Mouse (Mus musculus): ENCODE data around the gene Eya2.
"Not testable (repeated sequence)": the region's sequence is repeated elsewhere in the genome, so short reads cannot be mapped to it uniquely, and the experiment has no call there.

The Eya2 gene

DNA sequence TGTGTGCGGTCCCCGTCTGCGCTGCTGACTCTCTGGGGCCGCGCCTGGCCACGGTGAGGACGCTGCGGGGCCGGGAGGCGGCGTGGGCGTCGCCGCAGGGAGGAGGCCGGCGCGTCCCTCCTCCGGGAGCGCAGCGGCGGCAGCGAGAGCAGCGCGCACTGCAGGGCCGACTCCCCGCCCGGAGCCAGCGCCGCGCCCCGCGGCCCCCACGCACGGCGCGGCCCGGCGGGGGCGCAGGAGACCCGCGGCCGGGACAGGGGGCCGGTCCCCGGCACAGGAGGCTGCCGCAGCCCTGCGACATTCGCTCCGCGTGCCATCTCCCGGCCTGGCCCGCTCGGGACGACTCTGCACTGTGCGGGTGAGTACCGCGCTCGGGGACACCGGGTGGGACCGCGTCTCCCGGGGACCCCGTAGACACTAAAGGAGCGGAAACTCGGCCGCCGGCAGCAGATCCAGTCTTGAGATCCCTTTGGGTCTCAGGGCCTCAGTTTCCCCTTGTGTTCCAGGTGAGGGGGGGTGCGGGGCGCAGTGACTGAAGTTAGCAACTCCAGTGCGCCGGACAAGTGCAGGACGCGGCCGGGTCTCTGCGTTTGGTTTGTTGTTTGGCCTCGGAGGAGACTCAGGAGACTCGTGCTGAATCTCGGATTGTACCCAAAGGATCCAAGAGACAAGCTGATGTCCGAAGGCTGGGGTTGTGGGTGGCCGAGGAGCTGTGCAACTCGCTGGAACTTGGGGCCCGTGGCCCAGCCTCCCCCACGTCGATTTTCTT is at the start of gene Eya2:
Eya2 (plus strand) TSS at position 126 of the 769 bp plus-strand sequence.
- DNase-seq = no peak

DNA sequence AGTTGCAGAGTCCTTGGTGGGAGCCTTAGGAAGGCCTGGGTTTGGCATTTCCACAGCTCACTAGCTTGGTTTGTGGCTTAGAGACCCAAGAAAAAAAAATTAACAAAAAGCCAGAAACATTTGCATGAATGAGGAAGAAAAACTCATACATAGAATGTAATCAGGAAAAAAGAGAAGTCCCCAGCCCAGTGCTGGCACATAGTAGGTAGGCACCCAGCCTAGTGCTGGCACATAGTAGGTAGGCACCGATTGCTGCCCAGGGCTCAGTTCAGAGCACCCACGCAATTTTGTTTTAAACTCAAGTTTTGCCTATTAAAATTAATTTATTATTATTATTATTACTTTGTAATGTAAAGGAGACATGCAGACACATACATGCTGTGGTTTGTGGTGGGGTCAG is 49.1 kb upstream of the Eya2 start:
- DNase-seq = no peak

DNA sequence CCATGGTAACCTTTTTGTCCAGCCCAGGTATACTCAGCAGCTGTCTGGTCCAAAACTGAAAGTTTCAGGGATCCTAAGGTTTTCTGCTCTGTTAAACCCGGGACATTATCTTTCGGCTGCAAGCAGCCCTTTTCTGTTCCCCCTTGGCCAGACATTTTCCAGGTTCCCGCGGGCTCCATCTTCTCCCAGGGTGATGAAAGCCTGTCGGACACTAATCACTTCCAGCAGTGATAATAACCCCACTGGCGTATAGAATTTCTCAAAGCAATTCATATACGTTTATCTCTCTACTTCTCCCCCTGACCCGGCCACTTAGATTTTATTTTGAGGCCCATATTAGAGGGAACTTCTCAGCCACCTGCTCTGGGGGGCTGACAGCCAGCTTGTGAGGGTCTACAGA is 48.5 kb upstream of the Eya2 start:
- no peak for DNase-seq

DNA sequence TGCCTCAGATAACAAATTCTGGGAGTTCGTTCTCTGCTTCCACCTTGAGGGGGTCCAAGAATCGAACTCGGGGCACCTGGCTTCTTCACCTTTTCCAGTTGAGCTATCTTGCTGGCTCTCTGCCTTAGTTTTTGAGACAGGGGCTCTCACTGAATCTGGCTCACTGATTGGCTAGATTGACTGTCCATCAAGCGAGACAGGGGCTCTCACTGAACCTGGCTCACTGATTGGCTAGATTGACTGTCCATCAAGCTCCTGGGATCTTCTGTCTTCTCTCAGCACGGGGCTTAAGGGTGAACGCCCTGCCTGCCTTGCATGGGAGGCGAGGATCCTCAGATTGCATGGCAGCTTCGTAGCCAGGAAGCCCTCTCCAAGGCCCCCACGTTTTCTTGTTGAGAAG is 47.4 kb upstream of the Eya2 start:
- DNase-seq = peak; percentile 15

DNA sequence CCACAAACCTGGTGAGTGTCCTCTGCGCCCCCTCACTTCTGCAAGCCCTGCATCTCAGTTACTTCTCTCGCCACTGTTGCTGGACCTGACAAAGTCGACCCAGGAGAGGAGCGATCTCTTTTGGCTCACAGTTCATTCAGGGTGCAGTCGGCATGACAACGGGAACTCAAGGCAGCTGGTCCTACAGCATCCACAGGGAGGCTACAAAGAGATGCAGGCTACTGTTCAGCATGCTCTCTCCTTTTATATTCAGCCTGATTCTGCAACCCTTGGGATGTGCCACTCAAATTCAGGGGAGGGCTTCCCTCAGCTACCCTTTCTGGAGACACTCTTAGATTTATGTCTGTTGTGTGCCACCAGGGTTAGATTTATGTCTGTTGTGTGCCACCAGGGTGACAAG is 46.2 kb upstream of the Eya2 start:
- no peak for DNase-seq

DNA sequence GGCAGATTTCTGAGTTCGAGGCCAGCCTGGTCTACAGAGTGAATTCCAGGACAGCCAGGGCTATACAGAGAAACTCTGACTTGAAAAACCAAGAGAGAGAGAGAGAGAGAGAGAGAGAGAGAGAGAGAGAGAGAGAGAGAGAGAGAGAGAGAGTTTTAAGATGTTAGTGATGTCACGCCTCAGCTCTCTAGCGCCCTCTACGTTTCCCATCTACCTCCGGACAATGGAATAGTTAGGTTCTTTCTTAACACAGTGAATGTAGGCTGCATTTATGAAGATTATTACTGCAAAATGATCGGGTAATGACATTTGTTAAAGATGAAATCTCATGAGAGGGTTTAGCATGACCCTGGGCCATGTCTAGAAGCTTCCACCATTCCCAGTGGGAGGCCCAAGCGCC is 44.4 kb upstream of the Eya2 start:
- DNase-seq = not testable (repeated sequence)

DNA sequence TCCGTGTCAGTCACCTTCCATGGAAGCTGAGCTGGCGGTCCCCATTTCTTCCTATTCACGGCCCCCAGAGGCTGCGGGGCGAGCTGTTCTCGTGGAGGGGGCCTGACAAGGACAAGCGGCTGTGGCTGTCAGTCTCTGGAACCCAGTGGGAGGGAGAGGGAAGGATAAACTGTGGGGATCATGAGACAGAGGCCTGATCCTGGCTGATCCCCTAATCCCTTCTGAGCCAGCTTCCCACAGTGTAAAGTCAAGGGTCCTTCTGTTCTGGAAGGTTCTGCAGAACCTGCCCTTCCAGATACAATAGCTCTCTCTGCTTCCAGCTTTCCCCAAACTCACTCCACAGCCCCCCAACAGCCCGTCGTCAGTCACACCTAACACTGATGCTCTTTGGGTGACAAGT is 40.8 kb upstream of the Eya2 start:
- DNase-seq = no peak

DNA sequence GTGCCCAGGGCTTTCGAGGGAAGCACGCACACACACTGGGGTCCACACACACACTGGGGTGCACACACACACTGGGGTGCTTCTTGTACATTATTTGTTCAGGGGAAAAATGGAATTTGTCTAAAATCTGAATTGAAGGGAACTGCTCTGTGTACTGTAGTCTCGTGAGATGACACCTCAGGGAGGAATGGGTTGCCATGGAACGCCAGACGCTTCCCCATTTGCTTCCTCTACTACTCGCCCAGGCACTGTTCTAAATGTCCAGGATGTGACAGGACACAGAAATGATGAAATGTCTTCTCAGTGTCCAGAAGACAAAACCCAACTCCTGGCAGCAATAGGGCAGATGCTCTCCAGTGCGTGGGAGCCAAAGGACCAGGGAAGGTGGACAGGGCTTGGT is 37.6 kb upstream of the Eya2 start:
- DNase-seq = no peak

DNA sequence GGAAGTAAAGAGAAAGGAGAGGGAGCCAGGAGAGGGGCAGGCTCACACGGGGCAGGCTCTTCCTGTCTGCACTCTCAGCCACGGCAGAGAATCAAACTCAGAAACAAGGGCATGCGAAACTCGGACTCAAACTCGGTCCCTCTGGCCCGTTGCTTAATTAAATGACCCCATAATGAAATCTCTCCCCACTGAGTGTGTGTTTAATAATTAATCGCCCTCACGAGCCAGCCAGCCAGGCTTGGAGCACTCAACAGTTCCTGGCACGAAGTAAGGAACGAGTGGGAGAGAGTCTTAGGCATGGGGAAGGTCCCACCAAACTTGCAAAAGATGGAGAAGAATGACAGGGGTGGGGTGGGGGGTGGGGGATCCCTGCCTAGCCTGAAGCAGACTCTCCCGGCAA is 35.9 kb upstream of the Eya2 start:
- peak; percentile 58 for DNase-seq

DNA sequence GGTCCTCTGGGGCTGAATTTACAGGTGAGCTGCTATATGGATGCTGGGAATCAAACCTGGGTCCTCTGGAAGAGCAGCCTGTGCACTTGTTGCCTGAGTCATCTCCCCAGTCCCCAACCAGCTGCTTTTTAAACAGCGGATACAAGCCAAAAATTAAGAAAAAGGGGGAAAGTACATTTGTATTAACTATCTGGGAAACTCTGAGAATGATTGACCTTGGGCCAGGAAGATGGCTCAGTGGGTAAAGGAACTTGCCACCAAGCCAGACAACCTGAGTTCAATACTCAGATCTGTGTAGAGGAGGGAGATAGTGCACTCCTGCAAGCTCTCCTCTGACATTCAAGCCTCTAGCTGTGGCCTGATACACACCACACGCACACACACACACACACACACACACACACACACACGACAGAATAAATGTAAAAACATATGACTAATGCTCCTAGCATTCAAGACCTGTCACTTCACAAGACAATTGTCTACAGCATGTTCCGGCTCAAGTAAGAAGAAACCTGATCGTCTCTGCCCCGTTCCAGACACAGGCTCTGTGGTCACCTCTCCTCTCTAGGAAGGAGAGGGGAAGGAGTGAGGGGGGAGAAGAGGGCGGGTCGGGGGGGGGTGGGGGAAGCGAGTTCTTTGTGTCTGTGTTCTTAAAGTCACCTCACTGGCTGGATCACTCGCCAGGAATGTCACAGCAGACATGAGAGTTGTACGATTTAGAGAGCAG is 35.2 kb upstream of the Eya2 start:
- no peak for DNase-seq

DNA sequence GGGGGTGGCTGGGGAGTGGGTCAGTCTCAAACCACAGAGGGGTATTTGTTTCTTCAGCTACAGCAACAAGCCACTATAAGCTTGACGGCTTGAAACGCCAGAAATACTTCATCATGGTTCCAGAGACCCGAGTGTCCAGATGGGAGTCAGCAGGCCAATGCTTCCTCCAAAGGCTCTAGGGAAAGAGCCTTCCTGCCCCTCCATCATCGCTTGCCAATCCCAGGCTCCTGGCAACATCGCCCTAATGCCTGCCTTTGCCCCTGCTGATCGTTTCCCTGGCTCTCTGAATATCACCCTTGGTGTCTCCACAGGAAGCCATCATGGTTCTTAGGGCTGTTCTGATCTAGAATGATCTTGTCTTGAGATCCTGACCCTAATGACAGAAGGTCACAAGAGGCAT is 33.0 kb upstream of the Eya2 start:
- no peak for DNase-seq

DNA sequence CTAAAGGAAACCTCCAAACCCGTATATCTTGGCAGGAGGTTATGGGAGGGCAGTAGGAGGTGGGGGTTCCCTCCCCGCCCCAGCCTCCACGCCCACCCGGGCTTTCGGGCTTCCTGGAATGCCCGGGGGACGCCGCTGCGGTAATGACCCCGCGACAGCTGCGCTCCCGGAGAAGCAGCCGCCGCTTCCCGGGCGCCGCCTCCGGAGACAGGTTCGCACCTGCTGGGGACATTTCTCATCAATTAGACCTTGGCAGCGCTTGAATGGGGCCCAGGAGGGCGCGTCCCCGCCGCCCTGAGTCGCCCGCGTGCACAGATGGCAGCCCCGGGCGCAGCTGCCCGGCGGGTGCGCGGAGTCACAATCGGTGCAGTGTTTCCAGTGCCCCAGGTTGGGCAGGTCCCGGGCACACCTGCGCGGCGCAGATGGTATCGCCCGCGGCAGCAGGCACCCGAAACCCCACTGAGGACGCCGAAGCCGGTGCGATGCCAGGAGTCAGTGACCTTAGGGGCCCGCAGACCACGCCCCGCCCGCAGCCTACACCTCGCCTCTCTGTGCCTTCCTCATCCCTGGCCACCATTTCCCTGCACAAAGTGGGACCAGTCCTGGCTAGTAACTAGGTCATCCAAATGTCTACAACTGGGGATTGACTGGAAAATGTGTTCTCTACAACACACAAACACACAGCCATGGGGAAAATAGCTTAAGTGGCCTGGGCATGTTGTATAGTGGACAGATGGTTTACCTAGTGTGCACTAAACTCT is 31.4 kb upstream of the Eya2 start:
- DNase-seq = peak; percentile 20

DNA sequence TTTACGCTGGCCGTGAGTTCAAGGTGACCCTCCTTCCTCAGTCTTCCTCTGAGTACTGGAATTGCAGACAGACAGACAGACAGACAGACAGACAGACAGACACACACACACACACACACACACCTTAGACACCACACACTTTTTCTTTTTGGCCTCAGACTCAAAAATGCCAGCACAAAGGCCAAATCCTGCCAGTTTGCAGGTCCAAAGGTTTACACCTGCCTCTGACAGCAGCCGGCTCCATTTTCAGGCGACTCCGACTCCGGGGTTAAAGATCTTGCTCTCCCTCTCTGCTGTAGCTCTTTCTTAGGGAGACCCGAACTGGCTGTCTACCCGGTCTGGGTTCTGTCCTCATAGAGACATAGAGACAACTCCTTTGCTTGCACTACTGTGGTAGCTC is 30.7 kb upstream of the Eya2 start:
- DNase-seq = peak; percentile 57

DNA sequence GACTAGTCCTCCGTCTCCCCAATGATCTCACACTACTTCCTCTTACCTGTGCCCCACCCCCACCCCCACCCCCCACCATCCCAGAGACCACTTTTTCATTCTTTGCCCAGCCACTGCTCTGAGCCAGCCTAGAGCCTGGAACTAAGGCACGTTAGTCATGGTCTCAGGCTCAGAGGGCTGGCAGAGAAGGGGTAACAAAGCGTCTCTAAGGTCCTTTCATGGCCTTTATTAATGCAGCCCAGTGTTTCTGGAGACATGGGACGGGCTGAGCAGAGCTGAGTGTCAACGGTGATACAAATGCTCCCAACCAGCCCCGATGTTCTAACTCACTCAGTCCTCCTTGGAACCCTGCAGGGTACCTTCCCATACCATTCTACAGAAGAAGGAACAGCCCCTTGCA is 30.2 kb upstream of the Eya2 start:
- DNase-seq = no peak

DNA sequence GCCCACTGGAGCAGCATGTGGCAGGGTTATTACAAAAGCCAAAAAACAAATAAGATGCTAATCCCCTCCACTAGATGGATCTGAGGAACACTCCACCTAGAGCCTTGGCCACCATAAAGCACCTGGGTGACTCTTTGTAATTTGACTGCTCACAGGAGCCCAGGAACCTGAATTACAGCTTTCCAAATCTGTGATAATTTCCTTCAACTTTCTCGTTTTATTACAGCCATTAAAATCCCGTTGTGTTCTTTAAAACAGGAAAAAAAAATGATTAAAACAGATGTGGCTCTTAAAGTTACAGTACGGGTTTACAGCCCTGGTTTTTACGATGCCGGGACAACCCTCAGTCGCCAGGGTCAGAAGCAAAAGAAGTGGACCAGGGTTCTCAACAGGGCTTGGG is 27.9 kb upstream of the Eya2 start:
- no peak for DNase-seq

DNA sequence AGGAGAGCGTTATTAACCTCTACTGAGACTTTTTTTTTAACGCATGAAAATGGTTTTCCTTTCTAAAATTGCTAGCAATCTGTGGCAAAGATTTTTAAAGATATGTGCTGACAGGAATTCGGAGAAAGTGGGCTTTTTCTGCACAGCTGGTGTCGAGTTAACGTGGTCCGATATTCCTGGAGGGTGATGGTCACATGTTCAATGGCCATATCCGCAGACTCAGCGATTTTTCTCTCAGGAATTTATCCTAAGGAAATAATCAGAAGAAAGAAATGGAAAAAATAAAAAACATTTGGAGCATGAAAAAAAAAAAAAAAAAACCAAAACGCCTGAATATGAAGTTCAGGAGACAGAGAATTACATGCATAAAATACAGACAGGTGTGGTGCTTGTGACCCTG is 27.0 kb upstream of the Eya2 start:
- no peak for DNase-seq

DNA sequence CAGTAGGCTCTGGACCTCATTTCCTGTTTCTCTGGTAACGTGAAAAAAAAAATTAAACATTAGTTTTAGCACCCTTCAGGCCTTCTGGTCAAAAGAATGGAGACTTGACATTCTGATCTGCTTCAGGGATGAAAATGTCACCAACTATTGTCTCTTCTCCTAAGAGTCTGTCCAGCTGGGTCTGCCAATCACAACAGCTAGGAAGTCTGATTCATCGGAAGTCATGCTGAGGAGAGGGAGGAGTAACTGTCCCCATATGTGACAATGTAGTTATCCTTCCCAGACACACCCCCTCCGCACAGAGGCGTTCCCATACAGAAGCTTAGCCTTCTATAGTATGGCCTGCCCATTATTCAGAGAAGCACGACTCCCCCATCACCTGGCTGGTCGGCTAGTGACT is 25.9 kb upstream of the Eya2 start:
- no peak for DNase-seq

DNA sequence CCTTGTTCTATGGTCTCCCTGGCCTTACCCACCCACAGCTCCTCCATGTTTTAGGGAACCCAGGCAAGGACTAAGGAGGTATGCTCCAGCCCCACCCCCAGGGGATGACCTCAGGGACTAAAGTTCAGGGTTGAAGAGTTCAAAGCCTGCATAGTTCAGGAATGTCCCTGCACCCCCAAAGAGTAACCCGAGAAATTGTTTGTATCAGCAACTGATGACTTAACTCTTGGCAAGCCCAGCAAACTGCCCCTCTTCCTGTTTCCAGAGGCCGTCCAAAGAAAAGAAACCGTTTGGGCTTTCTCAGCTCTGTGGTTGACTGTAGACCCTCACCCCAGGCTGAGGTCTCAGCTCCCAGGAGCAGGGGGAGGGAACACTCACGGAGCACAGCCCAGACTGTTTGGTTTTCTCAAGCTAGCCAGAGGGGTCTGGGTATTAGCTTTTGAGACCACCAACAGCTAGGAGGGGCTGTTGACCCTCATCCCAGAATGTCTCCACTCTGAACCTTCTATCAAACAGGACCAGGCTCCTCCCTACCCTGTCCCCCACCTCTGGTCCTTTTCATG is 23.5 kb upstream of the Eya2 start:
- peak; percentile 10 for DNase-seq

DNA sequence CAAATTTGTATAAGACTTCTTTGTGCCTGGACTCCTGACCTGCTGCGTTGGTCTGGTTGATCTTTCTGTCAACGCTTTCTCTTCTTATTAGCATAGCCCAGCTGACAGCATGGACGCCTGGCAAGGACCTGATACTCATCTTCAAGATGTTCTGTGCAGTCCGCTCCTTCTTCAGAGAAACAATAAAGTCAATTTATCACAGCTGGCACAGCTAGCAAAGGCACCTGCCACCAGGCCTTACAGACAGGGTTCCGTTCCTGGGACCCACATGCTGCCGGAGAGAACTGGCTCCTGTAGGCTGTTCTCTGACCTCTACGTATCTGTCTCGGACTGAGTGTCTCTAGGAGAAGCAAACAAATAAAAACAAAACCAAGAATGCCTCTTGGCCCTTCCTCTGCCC is 11.8 kb upstream of the Eya2 start:
- DNase-seq = no peak

DNA sequence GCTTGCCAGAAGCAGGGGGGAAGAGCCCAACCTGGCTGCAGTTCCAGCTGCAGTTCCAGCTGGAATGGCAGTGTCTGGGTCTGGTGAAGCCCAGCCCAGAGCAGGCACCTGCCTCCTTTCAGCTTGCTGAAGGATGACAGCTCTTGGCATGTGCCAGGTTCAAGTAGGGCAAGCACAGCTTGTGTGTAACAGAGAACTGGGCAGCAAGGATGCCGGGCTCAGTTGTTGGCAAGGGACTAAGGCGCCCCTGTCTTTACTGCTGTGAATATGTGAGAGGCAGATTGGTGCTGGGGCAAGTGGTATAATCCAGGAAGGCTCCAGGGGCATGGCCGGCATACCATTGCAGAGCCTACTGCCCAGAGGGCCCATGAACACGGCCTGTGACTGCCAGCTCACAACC is 11.3 kb upstream of the Eya2 start:
- no peak for DNase-seq

DNA sequence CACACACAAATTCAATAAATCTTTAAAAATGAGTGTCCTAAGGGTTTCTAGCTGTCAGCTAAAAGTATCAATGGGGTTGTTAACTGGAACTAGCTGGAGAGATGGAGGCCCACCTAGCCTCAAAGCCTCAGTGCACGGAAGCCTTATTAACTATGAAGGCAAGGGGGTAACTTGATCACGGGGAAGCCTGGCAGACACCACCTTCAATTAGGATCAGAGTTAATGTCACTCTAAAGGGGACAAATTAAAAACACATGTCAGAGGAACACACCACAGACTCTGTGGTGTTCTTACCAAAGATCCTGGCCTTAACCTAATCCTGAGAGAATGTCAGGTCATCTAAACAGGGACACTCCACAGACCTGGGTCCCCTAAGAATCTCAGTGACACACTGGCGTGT is 10.3 kb upstream of the Eya2 start:
- DNase-seq = no peak

DNA sequence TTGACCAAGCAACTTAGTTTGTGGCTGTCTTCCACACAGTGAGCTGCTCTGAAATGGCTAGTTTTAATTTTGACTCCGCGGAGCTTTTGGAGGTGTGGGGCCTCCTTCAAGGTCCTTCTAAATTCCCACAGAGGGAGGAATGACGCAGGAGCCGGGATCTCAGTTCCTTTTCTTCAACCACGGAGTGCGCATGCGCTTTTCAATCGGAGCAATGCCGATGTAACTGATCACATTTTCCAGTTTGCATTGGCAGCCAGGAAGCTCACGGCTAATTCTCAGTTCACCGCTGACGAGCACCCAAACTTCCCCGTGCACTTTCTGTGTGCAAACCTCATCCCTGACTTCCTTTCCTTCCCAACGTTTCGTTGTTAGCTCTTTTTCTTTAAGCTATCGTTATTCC is 4.1 kb upstream of the Eya2 start:
- DNase-seq = no peak

DNA sequence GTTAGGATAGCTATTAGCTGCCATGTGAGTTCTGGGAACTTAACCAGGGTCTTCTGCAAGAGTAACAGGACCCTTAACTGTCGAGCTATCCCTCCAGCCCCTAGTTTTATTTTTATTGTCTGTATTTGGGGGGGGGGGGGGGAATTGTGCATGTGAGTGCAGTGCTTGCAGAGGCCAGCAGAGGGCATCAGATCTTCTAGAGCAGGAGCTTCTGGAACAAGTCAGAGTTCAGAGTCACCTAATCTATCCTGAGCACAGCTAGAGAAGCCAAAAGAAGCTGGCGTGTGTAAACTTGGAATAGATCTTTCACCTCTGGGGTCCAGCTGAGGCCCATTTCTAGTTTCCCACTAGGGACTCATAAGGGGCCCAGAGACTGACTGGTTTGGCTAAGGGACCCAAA is 1.1 kb upstream of the Eya2 start:
- DNase-seq = no peak

DNA sequence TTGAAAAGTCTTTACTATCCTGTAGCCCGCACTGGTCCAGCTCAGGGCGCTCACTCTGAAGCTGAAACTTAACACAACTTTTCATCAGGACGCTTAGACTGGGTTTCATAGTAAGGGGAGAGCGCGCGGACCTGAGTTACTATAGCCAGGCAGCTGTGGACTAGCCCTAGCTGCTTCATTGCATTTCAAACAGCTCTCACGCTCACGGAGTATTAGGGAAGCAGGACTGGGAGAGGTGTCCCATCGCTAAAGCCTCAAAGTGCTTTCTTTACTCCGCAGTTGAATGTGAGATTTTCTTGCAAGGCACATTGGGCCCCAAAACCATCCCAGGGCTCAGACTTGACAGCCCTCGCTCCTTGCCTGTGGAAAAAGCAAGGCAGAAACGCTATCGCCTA is 841 bp downstream of the Eya2 start:
- DNase-seq = no peak
